Mouse (Mus musculus) ES-E14 (cell line): ENCODE results near the gene Ccdc69.

ENCODE experiments used
- CHD2 ChIP-seq: IDR thresholded peaks from 2 replicates; pipeline ENCODE4 v1.6.1; 2014; ENCODE audit warnings: mild to moderate bottlenecking, low read depth, low read length, inconsistent platforms
- HCFC1 ChIP-seq: IDR thresholded peaks from 2 replicates; pipeline ENCODE4 v1.6.1; 2012; ENCODE audit warnings: low read length, inconsistent platforms, borderline replicate concordance; ENCODE audit not compliant: insufficient read depth
- MAFK ChIP-seq: IDR thresholded peaks from 2 replicates; pipeline ENCODE4 v1.6.1; 2014; ENCODE audit warnings: mild to moderate bottlenecking, low read depth, low read length, inconsistent platforms; ENCODE audit not compliant: insufficient read depth

GRCm38 (mm10) chr11:55099868-55100267 lies 21.9 kb upstream of the Ccdc69 start:
- TF ChIP-seq HCFC1 (no peak), MAFK (no peak), CHD2 (no peak)
